Mouse (Mus musculus): ENCODE measurements around the gene Erc2.

Erc2 gene

GRCm38 (mm10) chr14:28508288-28509258, 886.3 kb downstream of the Erc2 start:
- no peak for DNase-seq (ENCODE audit: low spot score)

GRCm38 (mm10) chr14:28509441-28510340, 887.5 kb downstream of the Erc2 start:
- no peak for DNase-seq (ENCODE audit: low spot score)

- DNase-seq (ENCODE audit: low spot score), result no peak
Measured at GRCm38 (mm10) chr14:28510341-28511028, 888.3 kb downstream of the Erc2 start.

GRCm38 (mm10) chr14:28511029-28511651, 888.9 kb downstream of the Erc2 start:
- DNase-seq (ENCODE audit: low spot score), result no peak

- no peak for DNase-seq (ENCODE audit: low spot score)
Measured at GRCm38 (mm10) chr14:28512805-28513590, 890.8 kb downstream of the Erc2 start.

GRCm38 (mm10) chr14:28514171-28514570, 891.9 kb downstream of the Erc2 start:
- DNase-seq (ENCODE audit: low spot score), result no peak

GRCm38 (mm10) chr14:28515331-28515730, 893.1 kb downstream of the Erc2 start:
- DNase-seq (ENCODE audit: low spot score), result no peak

- no peak for DNase-seq (ENCODE audit: low spot score)
Measured at GRCm38 (mm10) chr14:28517631-28518560, 895.7 kb downstream of the Erc2 start.

GRCm38 (mm10) chr14:28521106-28521505, 898.9 kb downstream of the Erc2 start:
- DNase-seq (ENCODE audit: low spot score), result no peak

- DNase-seq (ENCODE audit: low spot score), result no peak
Measured at GRCm38 (mm10) chr14:28522611-28523010, 900.4 kb downstream of the Erc2 start.

- DNase-seq (ENCODE audit: low spot score), result no peak
Measured at GRCm38 (mm10) chr14:28525566-28525965, 903.3 kb downstream of the Erc2 start.
